Mouse (Mus musculus): ENCODE data around the gene Thada.

DNA sequence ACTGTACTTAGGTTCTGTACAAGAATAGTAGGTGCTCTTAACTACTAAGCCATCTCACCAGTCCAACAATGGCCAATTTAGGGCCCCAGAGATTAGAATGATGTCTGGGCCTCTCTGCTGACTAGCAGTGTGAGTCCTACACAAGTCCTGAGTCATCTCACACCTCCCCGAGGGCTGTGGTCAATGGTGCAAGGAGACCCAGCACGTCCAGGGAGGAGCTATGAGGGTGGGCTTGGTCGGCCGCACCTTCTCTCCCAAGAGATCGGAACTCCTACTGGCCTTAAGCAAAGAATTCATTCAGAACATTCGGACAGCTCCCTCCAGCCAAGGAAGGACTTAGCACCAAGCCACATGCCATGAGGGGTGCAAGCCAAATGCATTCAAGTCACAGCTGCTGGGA, 314.7 kb downstream of the Thada start:
- TF ChIP-seq CTCF (IDR thresholded peaks at IDR 0.05), result no peak
- no peak for TF ChIP-seq POLR2A (IDR thresholded peaks at IDR 0.05; ENCODE audit: insufficient read depth, low read depth, low read length)
- no peak for TF ChIP-seq EP300 (IDR thresholded peaks at IDR 0.05; ENCODE audit: insufficient read depth, low read depth, low read length)

All from heart, adult 2 months (tissue).